Comparison of ENCODE assay signal across 7 mouse cellular contexts in the genomic region with DNA sequence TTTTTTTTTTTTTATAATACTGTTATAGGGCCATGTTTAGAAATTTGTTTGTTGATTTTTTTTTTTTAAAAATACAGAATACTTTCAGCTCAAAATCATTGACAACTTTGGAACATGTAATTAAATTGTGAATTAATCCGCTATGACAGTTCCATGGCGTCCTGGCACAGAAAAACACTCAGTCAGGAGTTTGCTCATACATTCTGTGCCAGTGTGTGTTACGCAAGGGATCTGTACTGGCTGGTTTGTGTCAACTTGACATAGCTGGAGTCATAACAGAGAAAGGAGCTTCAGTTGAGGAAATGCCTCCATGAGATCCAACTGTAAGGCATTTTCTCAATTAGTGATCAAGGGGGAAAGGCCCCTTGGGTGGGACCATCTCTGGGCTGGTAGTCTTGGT.
A peak's percentile ranks its signal among the peaks of the same experiment; 100 is the strongest.
DNase-seq lines count a peak whose midpoint lies in the region; ATAC-seq and TF ChIP-seq lines count a peak whose summit lies in the region.
"Not testable (repeated sequence)": the region's sequence is repeated elsewhere in the genome, so short reads cannot be mapped to it uniquely, and the experiment has no call there.

No protein-coding gene starts in this region.

- 0 out of 2 replicates have a peak overlapping the region, but pooled peaks have one; percentile 7 for H3K27ac ChIP-seq in layer of hippocampus, adult 2 months
- not testable (repeated sequence) for H3K27ac ChIP-seq in lung, postnatal 0 days (ENCODE audit: low read length)

- 70% methylated on average over 3 of the region's 3 CpGs for WGBS in lung, postnatal 0 days

- not testable (repeated sequence) for TF ChIP-seq CTCF in layer of hippocampus, adult 2 months (conservative IDR thresholded peaks at IDR 0.05); lung, postnatal 0 days (IDR thresholded peaks at IDR 0.05)

- TF ChIP-seq EP300 in lung, postnatal 0 days (IDR thresholded peaks at IDR 0.05): not testable (repeated sequence)

- not testable (repeated sequence) for H3K9ac ChIP-seq in lung, postnatal 0 days (replicated peaks; ENCODE audit: low read depth)

- not testable (repeated sequence) for ATAC-seq in lung, postnatal 0 days

- H3K4me1 ChIP-seq in lung, postnatal 0 days (ENCODE audit: insufficient read depth, low read depth, low read length): not testable (repeated sequence)

- not testable (repeated sequence) for H3K27me3 ChIP-seq in lung, postnatal 0 days (replicated peaks; ENCODE audit: insufficient read depth, low read length)

- not testable (repeated sequence) for H3K9me3 ChIP-seq in lung, postnatal 0 days (ENCODE audit: low read length)

- not testable (repeated sequence) for H3K4me2 ChIP-seq in lung, postnatal 0 days (replicated peaks; ENCODE audit: low read depth, low read length)

- peak; percentile 22 for DNase-seq in Muller cell, postnatal 12 days (ENCODE audit: inconsistent ontology term)
- peak; percentile 38 for DNase-seq in adrenal gland, adult 2 months
- peak; percentile 12 to 14 for DNase-seq in adrenal gland, postnatal 36 days
- DNase-seq in fibroblast of lung, adult 2 months (ENCODE audit: low read depth): peak; percentile 61
- DNase-seq in layer of hippocampus, adult 2 months (ENCODE audit: low spot score in 2 of 2): peak; percentile 41 to 42
- DNase-seq in lung, postnatal 0 days (ENCODE audit: low spot score): peak; percentile 31
- peak; percentile 51 for DNase-seq in lung, postnatal 25 days (ENCODE audit: low spot score)

- H3K4me3 ChIP-seq in layer of hippocampus, adult 2 months; lung, postnatal 0 days (ENCODE audit: low read depth, low read length): not testable (repeated sequence)

- not testable (repeated sequence) for H3K36me3 ChIP-seq in lung, postnatal 0 days (ENCODE audit: insufficient read depth, low read length)
